Mouse (Mus musculus) heart, embryonic 16.5 days (tissue): ENCODE results near the gene Gp5. TPM values are rescaled to one million over a fixed set of nuclear protein-coding genes. Genes with fewer than 3 reads are reported as not detected.

Experiments
- ATAC-seq: fragments of 200-750 bp; cut with Nextera tagmentation; replicated peaks from 2 replicates; pipeline ENCODE4 v1.8.0; 2017; ENCODE audit warnings: moderate number of reproducible peaks; ENCODE audit not compliant: insufficient read depth, low FRiP score; ENCODE audit errors: extremely low read depth
- H3K27ac ChIP-seq: fragments of 300-500 bp; sonication (generic); 2 replicates; pipeline ENCODE4 v1.5.1; 2014; ENCODE audit warnings: mild to moderate bottlenecking, low read length, control low read depth, moderate library complexity
- H3K27me3 ChIP-seq: fragments of 300-500 bp; sonication (generic); 2 replicates; pipeline ENCODE4 v1.6.1; 2014; ENCODE audit warnings: low read length, mixed read lengths; ENCODE audit not compliant: control insufficient read depth, insufficient read depth
- H3K36me3 ChIP-seq: fragments of 300-500 bp; sonication (generic); 2 replicates; pipeline ENCODE4 v1.6.1; 2014; ENCODE audit not compliant: control insufficient read depth, insufficient read depth
- H3K4me1 ChIP-seq: fragments of 300-500 bp; sonication (generic); 2 replicates; pipeline ENCODE4 v1.6.1; 2014; ENCODE audit warnings: low read length, mixed read lengths; ENCODE audit not compliant: control insufficient read depth, insufficient read depth
- H3K4me2 ChIP-seq: fragments of 300-500 bp; sonication (generic); 2 replicates; pipeline ENCODE4 v1.6.1; 2014; ENCODE audit warnings: low read depth, mild to moderate bottlenecking, control low read depth, low read length
- H3K4me3 ChIP-seq: fragments of 300-500 bp; sonication (generic); 2 replicates; pipeline ENCODE4 v1.5.1; 2014; ENCODE audit warnings: mild to moderate bottlenecking, control low read depth, low read length
- H3K9ac ChIP-seq: fragments of 300-500 bp; sonication (generic); 2 replicates; pipeline ENCODE4 v1.6.1; 2014; ENCODE audit warnings: low read length, control low read depth
- H3K9me3 ChIP-seq: fragments of 300-500 bp; sonication (generic); replicated peaks from 2 replicates; pipeline ENCODE4 v1.6.1; 2016; ENCODE audit warnings: low read length; ENCODE audit not compliant: control insufficient read depth
- WGBS: fragments of 180-500 bp; shearing (Covaris S2); extraction: QIAGEN DNeasy Blood & Tissue Kit; methylation state at CpG from one replicate; pipeline ENCODE4 v1.1.7; 2014; 5-methylcytosine and 5-hydroxymethylcytosine counted together
- polyA plus RNA-seq: library from polyadenylated mRNA; unstranded; fragments of >200 nt; fragmentation: Nextera tagmentation; extraction: Ambion mirVana; gene quantifications from 2 replicates; pipeline ENCODE4 v1.2.1, GENCODE M21; 2015

The Gp5 gene
- polyA plus RNA-seq, 1 experiment from 2014 or later: 0.97 TPM

DNA sequence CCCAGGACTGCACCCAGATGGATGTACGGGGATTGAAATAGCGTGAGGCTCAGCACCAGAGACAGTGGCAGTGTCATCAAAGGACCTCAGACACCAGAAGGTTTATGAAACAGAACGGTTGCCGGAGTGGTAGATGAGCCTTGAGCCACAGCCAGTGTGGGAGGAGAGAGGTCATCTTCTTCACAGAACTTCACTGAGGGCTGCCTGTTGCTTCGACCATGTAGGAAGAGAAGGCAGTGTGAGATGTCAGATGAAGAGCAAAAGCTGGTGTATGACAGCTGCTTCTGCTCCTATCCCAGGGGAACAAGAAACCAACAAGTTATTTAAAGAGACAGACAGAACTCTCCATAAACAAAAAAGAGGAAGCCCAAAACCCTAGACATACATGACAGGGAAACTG lies 6.3 kb downstream of the Gp5 start:
- no peak overlapping the region for H3K4me2 ChIP-seq
- no peak overlapping the region for H3K4me3 ChIP-seq
- H3K9ac ChIP-seq: no peak overlapping the region
- H3K27ac ChIP-seq: no peak overlapping the region
- peaks cover 9% of the 10 kb centered on the region for H3K4me1 ChIP-seq
- ATAC-seq: no peak
- 51% methylated on average over 5 of the region's 5 CpGs for WGBS
- H3K36me3 ChIP-seq: no peaks in the 10 kb centered on the region
- H3K9me3 ChIP-seq: no peaks in the 10 kb centered on the region
- H3K27me3 ChIP-seq: peaks cover 35% of the 10 kb centered on the region

- H3K36me3 ChIP-seq: no peaks in the 10 kb centered on the region
- H3K4me2 ChIP-seq: no peak overlapping the region
- H3K27ac ChIP-seq: no peak overlapping the region
- peaks cover 35% of the 10 kb centered on the region for H3K27me3 ChIP-seq
- no peak overlapping the region for H3K9ac ChIP-seq
- H3K4me3 ChIP-seq: no peak overlapping the region
- no peaks in the 10 kb centered on the region for H3K9me3 ChIP-seq
- ATAC-seq: no peak
- 78% methylated on average over 2 of the region's 2 CpGs for WGBS
- peaks cover 4% of the 10 kb centered on the region for H3K4me1 ChIP-seq
Measured at GRCm38 (mm10) chr16:30303411-30303810, 7.2 kb downstream of the Gp5 start.

DNA sequence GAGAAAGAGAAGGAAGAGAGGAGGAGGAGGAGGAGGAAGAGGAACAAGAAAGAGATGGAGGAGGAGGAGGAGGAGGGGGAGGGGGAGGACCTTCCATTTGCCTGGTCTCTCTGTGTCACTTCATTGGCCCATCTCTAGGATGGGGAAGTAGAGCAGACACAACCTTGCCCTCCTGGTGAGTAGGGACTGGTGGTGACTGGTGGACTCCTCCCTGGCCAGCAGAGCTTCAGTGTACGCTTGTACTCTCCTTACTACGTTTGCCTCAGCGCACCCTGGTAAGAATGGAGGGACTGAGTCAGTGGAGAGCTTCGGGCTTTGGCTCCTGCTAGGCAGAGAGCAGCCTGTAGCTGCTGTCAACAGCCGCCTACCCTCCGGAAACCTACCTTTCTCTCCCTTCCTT lies 7.9 kb downstream of the Gp5 start:
- ATAC-seq: no peak
- Histone ChIP-seq H3K4me1 (no peaks in the 10 kb centered on the region), H3K4me2 (no peak overlapping the region), H3K36me3 (no peaks in the 10 kb centered on the region), H3K9ac (no peak overlapping the region), H3K9me3 (no peaks in the 10 kb centered on the region), H3K4me3 (no peak overlapping the region), H3K27ac (no peak overlapping the region), H3K27me3 (peaks cover 29% of the 10 kb centered on the region)
- 74% methylated on average over 6 of the region's 6 CpGs for WGBS

- Histone ChIP-seq H3K9ac (no peak overlapping the region), H3K27ac (no peak overlapping the region), H3K4me2 (no peak overlapping the region), H3K36me3 (no peaks in the 10 kb centered on the region), H3K4me3 (no peak overlapping the region), H3K27me3 (peaks cover 16% of the 10 kb centered on the region; the same call in 1 of the 2 replicates), H3K9me3 (no peaks in the 10 kb centered on the region), H3K4me1 (no peaks in the 10 kb centered on the region)
- 57% methylated on average over 10 of the region's 10 CpGs for WGBS
- no peak for ATAC-seq
Measured at GRCm38 (mm10) chr16:30299711-30300277, 10.8 kb downstream of the Gp5 start.

GRCm38 (mm10) chr16:30297450-30297849 lies 13.1 kb downstream of the Gp5 start:
- 76% methylated on average over 7 of the region's 7 CpGs for WGBS
- peaks cover 11% of the 10 kb centered on the region; the same call in 1 of the 2 replicates for H3K27me3 ChIP-seq
- H3K9ac ChIP-seq: no peak overlapping the region
- H3K4me1 ChIP-seq: no peaks in the 10 kb centered on the region
- no peak overlapping the region for H3K4me2 ChIP-seq
- no peaks in the 10 kb centered on the region for H3K36me3 ChIP-seq
- no peak overlapping the region for H3K4me3 ChIP-seq
- no peak for ATAC-seq
- no peaks in the 10 kb centered on the region for H3K9me3 ChIP-seq
- no peak overlapping the region for H3K27ac ChIP-seq

DNA sequence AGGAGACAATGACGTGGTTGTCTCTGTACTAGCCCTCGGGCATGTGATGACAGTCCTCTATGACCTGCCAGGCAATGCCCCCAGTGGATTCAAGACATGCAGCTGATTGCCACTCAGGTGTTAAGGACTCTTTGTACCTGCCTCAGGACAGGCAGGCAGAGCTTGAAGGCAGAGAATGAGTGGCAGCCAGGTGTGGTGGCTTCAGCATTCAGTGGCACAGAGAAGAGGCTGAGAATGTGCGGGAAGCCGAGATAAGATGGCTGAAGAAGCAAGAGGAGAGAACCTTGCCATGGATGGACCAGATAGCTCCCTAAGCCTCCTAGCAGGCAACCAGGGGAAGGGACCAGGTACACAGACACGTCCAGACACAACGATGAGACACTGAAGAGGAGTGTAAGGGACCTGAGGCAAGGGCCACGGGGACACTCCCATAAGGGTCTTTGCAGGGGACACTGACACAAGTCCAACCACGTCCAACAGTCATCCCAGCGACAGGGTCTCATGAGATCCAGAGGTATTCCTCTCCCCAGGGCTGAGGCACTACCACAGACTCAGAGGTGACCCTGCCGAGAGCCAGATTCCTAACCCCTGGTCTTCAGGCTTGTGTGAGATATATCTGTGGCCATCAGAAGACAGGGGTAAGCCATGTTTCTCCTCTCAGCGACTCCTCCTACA lies 13.8 kb downstream of the Gp5 start:
- WGBS: 82% methylated on average over 11 of the region's 11 CpGs
- no peak overlapping the region for H3K4me2 ChIP-seq
- H3K4me3 ChIP-seq: no peak overlapping the region
- no peak overlapping the region for H3K9ac ChIP-seq
- no peaks in the 10 kb centered on the region for H3K4me1 ChIP-seq
- H3K36me3 ChIP-seq: no peaks in the 10 kb centered on the region
- H3K27ac ChIP-seq: no peak overlapping the region
- no peaks in the 10 kb centered on the region for H3K9me3 ChIP-seq
- H3K27me3 ChIP-seq: peaks cover 8% of the 10 kb centered on the region; the same call in 1 of the 2 replicates
- ATAC-seq: no peak

GRCm38 (mm10) chr16:30295106-30295505 lies 15.5 kb downstream of the Gp5 start:
- H3K36me3 ChIP-seq: no peaks in the 10 kb centered on the region
- WGBS: 82% methylated on average over 7 of the region's 7 CpGs
- H3K4me2 ChIP-seq: no peak overlapping the region
- H3K27me3 ChIP-seq: peaks cover 4% of the 10 kb centered on the region; the same call in 1 of the 2 replicates
- ATAC-seq: no peak
- no peak overlapping the region for H3K27ac ChIP-seq
- H3K4me1 ChIP-seq: no peaks in the 10 kb centered on the region
- H3K9me3 ChIP-seq: no peaks in the 10 kb centered on the region
- H3K9ac ChIP-seq: no peak overlapping the region
- no peak overlapping the region for H3K4me3 ChIP-seq

DNA sequence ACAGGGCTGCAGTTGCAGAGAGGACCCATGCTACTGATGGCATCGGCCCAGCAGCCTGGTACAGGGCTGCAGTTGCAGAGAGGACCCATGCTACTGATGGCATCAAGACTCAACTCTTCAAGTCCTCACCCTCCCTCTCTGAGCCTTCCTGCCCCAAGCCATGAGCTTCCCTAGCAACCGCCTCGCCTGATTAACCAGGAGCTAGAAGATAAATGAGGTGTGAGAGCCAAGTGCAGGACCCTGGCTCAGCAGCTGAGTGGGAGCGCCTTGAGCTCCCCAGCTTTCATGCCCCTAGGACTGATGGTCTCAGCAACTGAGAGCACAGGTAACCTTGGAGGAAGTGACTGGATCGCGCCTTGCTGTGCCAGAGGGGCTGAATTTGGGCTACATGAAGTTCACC lies 20.1 kb downstream of the Gp5 start:
- Histone ChIP-seq H3K9me3 (no peaks in the 10 kb centered on the region), H3K4me1 (no peaks in the 10 kb centered on the region), H3K9ac (no peak overlapping the region), H3K27me3 (0 out of 2 replicates have a peak, but pooled peaks cover 4% of the 10 kb centered on the region), H3K27ac (no peak overlapping the region), H3K36me3 (no peaks in the 10 kb centered on the region), H3K4me3 (no peak overlapping the region), H3K4me2 (no peak overlapping the region)
- ATAC-seq: no peak
- WGBS: 59% methylated on average over 6 of the region's 6 CpGs

- Histone ChIP-seq H3K9ac (no peak overlapping the region), H3K36me3 (no peaks in the 10 kb centered on the region), H3K4me2 (no peak overlapping the region), H3K9me3 (no peaks in the 10 kb centered on the region), H3K27me3 (peaks cover 32% of the 10 kb centered on the region), H3K4me3 (no peak overlapping the region), H3K27ac (no peak overlapping the region), H3K4me1 (peaks cover 10% of the 10 kb centered on the region)
- no peak for ATAC-seq
- WGBS: 62% methylated on average over 4 of the region's 4 CpGs
Measured at GRCm38 (mm10) chr16:30285701-30286100, 24.9 kb downstream of the Gp5 start.
